Mouse (Mus musculus) MEL (cell line): ENCODE results near the gene Bmp8b. TPM values are rescaled to one million over a fixed set of nuclear protein-coding genes. Genes with fewer than 3 reads are reported as not detected.

Source experiments
- DNase-seq: peaks from one replicate; pipeline ENCODE4 v3.0.0; 2011; ENCODE audit warnings: low read depth, low spot score
- H3K27ac ChIP-seq: 2 replicates; pipeline ENCODE4 v1.5.1; 2012; ENCODE audit warnings: low read depth, mild to moderate bottlenecking, control low read depth, low read length, moderate library complexity; ENCODE audit not compliant: control insufficient read depth
- H3K27me3 ChIP-seq, 2 experiments: fragments of 150-350 bp in 1 of 2; sonication (generic) in 1 of 2; 2 replicates each; pipeline ENCODE4 v1.6.1; 2012; ENCODE audit warnings: low read length in 2 of 2, mild to moderate bottlenecking in 2 of 2, improper control_type of control experiment in 1 of 2, moderate library complexity in 1 of 2; ENCODE audit not compliant: insufficient read depth in 2 of 2, control insufficient read depth in 1 of 2
- H3K36me3 ChIP-seq, 2 experiments: 2 replicates each; pipeline ENCODE4 v1.6.1; 2012 to 2014; ENCODE audit warnings: low read length in 2 of 2, improper control_type of control experiment in 1 of 2, inconsistent platforms in 1 of 2, mild to moderate bottlenecking in 1 of 2; ENCODE audit not compliant: insufficient read depth in 2 of 2, control insufficient read depth in 1 of 2
- H3K4me1 ChIP-seq, 2 experiments: fragments of 150-350 bp in 1 of 2; sonication (generic) in 1 of 2; 2 replicates each; pipeline ENCODE4 v1.6.1; 2012; ENCODE audit warnings: low read length in 2 of 2, improper control_type of control experiment in 1 of 2, mild to moderate bottlenecking in 1 of 2; ENCODE audit not compliant: insufficient read depth in 2 of 2, control insufficient read depth in 1 of 2
- H3K4me3 ChIP-seq, 2 experiments: fragments of 150-350 bp in 1 of 2; sonication (generic) in 1 of 2; 2 replicates each; pipeline ENCODE4 v1.5.1; 2012; ENCODE audit warnings: low read depth in 2 of 2, low read length in 2 of 2, mild to moderate bottlenecking in 2 of 2, moderate library complexity in 2 of 2, control low read depth in 1 of 2, improper control_type of control experiment in 1 of 2; ENCODE audit not compliant: control insufficient read depth in 1 of 2, insufficient read depth in 1 of 2
- H3K79me2 ChIP-seq: 2 replicates; pipeline ENCODE4 v1.6.1; 2012; ENCODE audit warnings: mild to moderate bottlenecking, low read length, moderate library complexity; ENCODE audit not compliant: control insufficient read depth, poor library complexity, insufficient read depth
- H3K9ac ChIP-seq: 2 replicates; pipeline ENCODE4 v1.6.1; 2012; ENCODE audit warnings: low read depth, mild to moderate bottlenecking, control low read depth, low read length, moderate library complexity; ENCODE audit not compliant: control insufficient read depth, poor library complexity, severe bottlenecking
- H3K9me3 ChIP-seq: fragments of 150-350 bp; sonication (generic); replicated peaks from 2 replicates; pipeline ENCODE4 v1.6.1; 2012; ENCODE audit warnings: mild to moderate bottlenecking, low read length, improper control_type of control experiment, moderate library complexity; ENCODE audit not compliant: insufficient read depth
- BHLHE40 ChIP-seq: IDR thresholded peaks from 2 replicates; pipeline ENCODE4 v1.6.1; 2012; ENCODE audit warnings: low read depth, mild to moderate bottlenecking, inconsistent platforms, low read length, improper control_type of control experiment, borderline replicate concordance
- ELF1 ChIP-seq: IDR thresholded peaks from 2 replicates; pipeline ENCODE4 v1.6.1; 2014; ENCODE audit warnings: low read depth, mild to moderate bottlenecking, inconsistent platforms, low read length, improper control_type of control experiment, moderate library complexity
- EP300 ChIP-seq, 2 experiments: IDR thresholded peaks; 2 replicates each; pipeline ENCODE4 v1.6.1; 2011; ENCODE audit warnings: improper control_type of control experiment in 2 of 2, low read length in 2 of 2, low read depth in 1 of 2, mild to moderate bottlenecking in 1 of 2
- ETS1 ChIP-seq: IDR thresholded peaks from 2 replicates; pipeline ENCODE4 v1.6.1; 2012; ENCODE audit warnings: low read depth, mild to moderate bottlenecking, inconsistent platforms, low read length, improper control_type of control experiment, moderate library complexity
- GATA1 ChIP-seq: IDR thresholded peaks from 2 replicates; pipeline ENCODE4 v1.6.1; 2011; ENCODE audit warnings: low read depth, low read length, improper control_type of control experiment
- MAFK ChIP-seq: IDR thresholded peaks from 2 replicates; pipeline ENCODE4 v1.6.1; 2011; ENCODE audit warnings: low read depth, mild to moderate bottlenecking, low read length, improper control_type of control experiment, borderline replicate concordance
- MAX ChIP-seq: IDR thresholded peaks from 2 replicates; pipeline ENCODE4 v1.6.1; 2011; ENCODE audit warnings: low read length, improper control_type of control experiment
- MXI1 ChIP-seq: IDR thresholded peaks from 2 replicates; pipeline ENCODE4 v1.6.1; 2011; ENCODE audit warnings: mild to moderate bottlenecking, low read depth, low read length, improper control_type of control experiment
- MYC ChIP-seq: IDR thresholded peaks from 2 replicates; pipeline ENCODE4 v1.6.1; 2011; ENCODE audit warnings: low read depth, mild to moderate bottlenecking, low read length, improper control_type of control experiment, moderate library complexity
- SMC3 ChIP-seq: IDR thresholded peaks from 2 replicates; pipeline ENCODE4 v1.6.1; 2011; ENCODE audit warnings: low read depth, low read length, improper control_type of control experiment
- TBP ChIP-seq: IDR thresholded peaks from 2 replicates; pipeline ENCODE4 v1.8.0; 2011; ENCODE audit warnings: low read depth, low read length, improper control_type of control experiment
- TCF12 ChIP-seq: IDR thresholded peaks from 2 replicates; pipeline ENCODE4 v1.6.1; 2014; ENCODE audit warnings: low read depth, mild to moderate bottlenecking, inconsistent platforms, low read length, improper control_type of control experiment, moderate library complexity
- ZKSCAN1 ChIP-seq: IDR thresholded peaks from 2 replicates; pipeline ENCODE4 v1.6.1; 2012; ENCODE audit warnings: low read depth, mild to moderate bottlenecking, inconsistent platforms, low read length, improper control_type of control experiment, moderate library complexity
- ZNF384 ChIP-seq: IDR thresholded peaks from 2 replicates; pipeline ENCODE4 v1.6.1; 2012; ENCODE audit warnings: low read depth, mild to moderate bottlenecking, inconsistent platforms, low read length, improper control_type of control experiment
- polyA plus RNA-seq, 2 experiments: library from polyadenylated mRNA; stranded (reverse) in 1 of 2; unstranded in 1 of 2; fragments of >175 nt in 1 of 2; fragments of >200 nt in 1 of 2; gene quantifications; 2 replicates each; pipeline versions ENCODE4 v1.2.1 to v1.2.4; 2012; ENCODE audit warnings: low replicate concordance in 2 of 2, low read depth in 1 of 2; ENCODE audit not compliant: insufficient read length in 2 of 2, insufficient read depth in 1 of 2, missing spikeins in 1 of 2
- total RNA-seq: library from RNA; depleted of rRNA; stranded (reverse); fragments of 300-350 nt; gene quantifications from 2 replicates; pipeline ENCODE4 v1.2.3, GENCODE M21; 2012

The Bmp8b gene
- total and polyA plus RNA-seq, 3 experiments: 0.06 to 0.08 TPM; not detected in 1

DNA sequence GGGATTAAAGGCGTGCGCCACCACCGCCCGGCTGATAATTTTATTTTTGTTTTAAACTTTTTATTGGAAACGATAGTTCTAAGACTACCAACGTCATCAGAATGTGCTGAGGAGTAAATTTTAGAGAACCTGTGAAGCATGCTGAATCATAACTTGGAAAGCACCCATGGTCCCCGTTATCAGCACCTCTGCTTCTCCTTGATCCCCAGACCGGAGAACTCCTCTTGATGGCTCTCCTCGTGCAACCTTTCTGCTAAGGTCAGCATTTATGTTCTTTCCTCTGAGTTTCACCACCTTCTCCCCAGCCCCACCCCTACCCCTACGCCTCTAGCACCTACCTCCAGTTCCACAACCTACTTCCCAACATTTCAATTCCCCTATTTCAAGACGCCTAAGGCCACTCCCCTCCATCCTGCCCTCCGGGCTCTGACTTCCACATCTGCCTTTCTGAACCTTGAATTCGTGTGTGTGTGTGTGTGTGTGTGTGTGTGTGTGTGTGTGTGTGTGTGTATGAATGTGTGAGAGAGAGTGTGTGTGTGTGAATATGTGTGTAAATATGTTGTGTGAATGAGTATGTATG lies 21.6 kb upstream of the Bmp8b start:
- Histone ChIP-seq H3K4me3 (peak overlapping the region; percentile 14 to 55; a peak in 3 of 4 replicates), H3K9ac (peak overlapping the region; percentile 52), H3K79me2 (no peaks in the 10 kb centered on the region), H3K36me3 (peaks cover 0 to 1% of the 10 kb centered on the region in 2 experiments; a peak in 1 of 4 replicates), H3K27ac (no peak overlapping the region), H3K27me3 (no peaks in the 10 kb centered on the region), H3K9me3 (no peaks in the 10 kb centered on the region), H3K4me1 (peaks cover 0 to 12% of the 10 kb centered on the region in 2 experiments; a peak in 3 of 4 replicates)
- peak; percentile 75 for DNase-seq
- TF ChIP-seq TCF12 (no peak), ZNF384 (no peak), ZKSCAN1 (no peak), SMC3 (no peak), MXI1 (peak; percentile 47; the same call in 1 of the 2 replicates), ETS1 (peak; percentile 68), GATA1 (peak; percentile 52; the same call in 1 of the 2 replicates), BHLHE40 (no peak), TBP (peak; percentile 60; the same call in 1 of the 2 replicates), EP300 (IDR thresholded peaks at IDR 0.05; ENCODE audit: low read depth in 1 of 2, low read length in 2 of 2) (no peak; a peak in 1 of 4 replicates), MAFK (peak; percentile 53; the same call in 1 of the 2 replicates), MYC (peak; percentile 44; the same call in 1 of the 2 replicates), MAX (peak; percentile 18; the same call in 1 of the 2 replicates)

DNA sequence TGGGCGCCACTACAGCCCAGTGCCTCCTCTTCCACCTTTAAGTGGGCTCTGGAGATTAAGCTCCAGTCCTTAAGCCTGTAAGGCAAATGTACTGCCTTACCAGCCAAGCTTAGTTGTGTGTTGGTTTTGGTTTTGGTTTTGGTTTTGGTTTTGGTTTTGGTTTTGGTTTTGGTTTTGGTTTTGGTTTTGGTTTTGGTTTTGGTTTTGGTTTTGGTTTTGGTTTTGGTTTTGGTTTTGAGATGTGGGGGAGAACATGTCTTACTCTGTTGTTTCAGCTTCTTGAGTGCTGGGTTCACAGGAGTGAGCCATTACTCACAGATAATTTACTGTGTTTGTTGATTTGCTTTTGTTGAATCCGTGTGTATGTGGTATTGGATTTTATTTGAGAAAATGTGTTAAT lies 19.7 kb upstream of the Bmp8b start:
- no peak overlapping the region for H3K4me3 ChIP-seq
- H3K9ac ChIP-seq: no peak overlapping the region
- H3K36me3 ChIP-seq: no peaks in the 10 kb centered on the region
- no peak overlapping the region for H3K27ac ChIP-seq
- TF ChIP-seq ELF1 (no peak), ETS1 (peak; percentile 68)
- H3K79me2 ChIP-seq: no peaks in the 10 kb centered on the region
- no peaks in the 10 kb centered on the region for H3K9me3 ChIP-seq
- H3K4me1 ChIP-seq: peaks cover 0 to 5% of the 10 kb centered on the region in 2 experiments; a peak in 1 of 4 replicates
- DNase-seq: no peak
- peaks cover 0 to 4% of the 10 kb centered on the region in 2 experiments; a peak in 1 of 4 replicates for H3K27me3 ChIP-seq
